Mouse (Mus musculus) activated CD4-positive, CD25-positive, alpha-beta regulatory T cell, adult 4 months (primary cell): ENCODE measurements around the gene Tbl1xr1. TPM values are rescaled to one million over a fixed set of nuclear protein-coding genes. Genes with fewer than 3 reads are reported as not detected.

Experiments
- ATAC-seq: one replicate; pipeline ENCODE4 v1.8.0; 2017
- polyA plus RNA-seq, 2 experiments: library from polyadenylated mRNA; unstranded; fragments of 100-300 nt; shearing (Covaris generic); gene quantifications; one replicate each; pipeline ENCODE4 v1.2.1; 2017

Tbl1xr1 gene
- polyA plus RNA-seq, result 10 to 100 TPM; 21.4 to 26.6 TPM

- ATAC-seq, result peak; percentile 62
These were observed at the start of gene Tbl1xr1 for GRCm38 (mm10) chr3:22076561-22076935. Gene Tbl1xr1 (plus strand): TSS chr3:22076652.

GRCm38 (mm10) chr3:22038004-22038403 is 38.4 kb upstream of the Tbl1xr1 start:
- ATAC-seq, result no peak

- ATAC-seq, result no peak
These were observed 37.2 kb upstream of the Tbl1xr1 start for GRCm38 (mm10) chr3:22039036-22039795.

GRCm38 (mm10) chr3:22040627-22041026 is 35.8 kb upstream of the Tbl1xr1 start:
- peak; percentile 95 for ATAC-seq

- ATAC-seq, result no peak
These were observed 29.2 kb upstream of the Tbl1xr1 start for GRCm38 (mm10) chr3:22047203-22047602.

- ATAC-seq, result no peak
These were observed 19.7 kb upstream of the Tbl1xr1 start for GRCm38 (mm10) chr3:22056664-22057328.

- no peak for ATAC-seq
These were observed 18.1 kb upstream of the Tbl1xr1 start for GRCm38 (mm10) chr3:22058206-22058804.

- ATAC-seq, result no peak
These were observed 15.3 kb upstream of the Tbl1xr1 start for GRCm38 (mm10) chr3:22061163-22061562.

GRCm38 (mm10) chr3:22068621-22069020 is 7.8 kb upstream of the Tbl1xr1 start:
- ATAC-seq, result no peak

- ATAC-seq, result no peak
These were observed 2.5 kb upstream of the Tbl1xr1 start for GRCm38 (mm10) chr3:22073916-22074315.

GRCm38 (mm10) chr3:22074591-22075294 is 1.7 kb upstream of the Tbl1xr1 start:
- peak; percentile 9 for ATAC-seq

- ATAC-seq, result no peak
These were observed 950 bp upstream of the Tbl1xr1 start for GRCm38 (mm10) chr3:22075517-22075886.

- peak; percentile 60 for ATAC-seq
These were observed 428 bp upstream of the Tbl1xr1 start for GRCm38 (mm10) chr3:22075887-22076560.

- peak; percentile 18 for ATAC-seq
These were observed 644 bp downstream of the Tbl1xr1 start for GRCm38 (mm10) chr3:22076936-22077656.

- no peak for ATAC-seq
These were observed 1.4 kb downstream of the Tbl1xr1 start for GRCm38 (mm10) chr3:22077657-22078475.

GRCm38 (mm10) chr3:22078529-22078928 is 2.1 kb downstream of the Tbl1xr1 start:
- ATAC-seq, result no peak

- ATAC-seq, result no peak
These were observed 5.4 kb downstream of the Tbl1xr1 start for GRCm38 (mm10) chr3:22081869-22082268.

- ATAC-seq, result no peak
These were observed 6.4 kb downstream of the Tbl1xr1 start for GRCm38 (mm10) chr3:22082823-22083222.

GRCm38 (mm10) chr3:22084222-22084996 is 8.0 kb downstream of the Tbl1xr1 start:
- no peak for ATAC-seq

GRCm38 (mm10) chr3:22089825-22090224 is 13.4 kb downstream of the Tbl1xr1 start:
- ATAC-seq, result peak; percentile 57
